Mouse (Mus musculus) ovary, postnatal 14 days (tissue): Measurements from ENCODE around the gene Rasl11a.
"Not testable (repeated sequence)": the region's sequence is repeated elsewhere in the genome, so short reads cannot be mapped to it uniquely, and the experiment has no call there.

Experiments
- DNase-seq: peaks from one replicate; pipeline ENCODE4 v3.0.0; 2022; ENCODE audit warnings: low spot score

Gene Rasl11a

DNA sequence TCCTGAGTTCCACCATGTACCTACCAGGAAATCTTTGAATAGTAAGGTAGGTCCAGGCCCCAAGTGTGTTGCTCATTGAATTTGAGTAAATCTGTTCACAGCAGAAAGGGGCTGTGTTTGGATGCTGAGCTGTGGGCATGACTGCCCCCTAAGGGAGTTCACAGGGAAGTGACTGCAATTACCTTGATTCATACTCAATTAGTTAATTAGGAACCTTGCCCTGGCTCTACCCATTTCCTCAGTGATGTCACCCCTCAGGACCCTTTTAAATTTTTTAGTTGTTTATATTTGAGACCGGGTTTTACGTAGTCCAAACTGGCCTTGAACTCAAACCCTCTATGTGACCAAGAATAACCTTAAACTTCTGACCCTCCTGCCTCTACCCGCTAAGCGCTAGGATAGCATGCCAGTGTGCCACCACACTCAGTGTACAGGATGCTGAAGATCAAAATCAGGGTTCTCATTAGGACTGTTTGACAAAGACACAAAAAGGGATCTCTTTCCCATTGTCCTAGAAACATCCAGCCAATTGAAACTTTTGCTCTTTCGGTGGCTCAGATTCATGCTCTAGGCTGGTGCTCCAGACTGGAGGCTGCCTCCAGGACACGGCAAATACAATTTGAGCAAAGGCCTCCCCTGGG is 450 bp upstream of the Rasl11a start:
- DNase-seq: no peak

DNA sequence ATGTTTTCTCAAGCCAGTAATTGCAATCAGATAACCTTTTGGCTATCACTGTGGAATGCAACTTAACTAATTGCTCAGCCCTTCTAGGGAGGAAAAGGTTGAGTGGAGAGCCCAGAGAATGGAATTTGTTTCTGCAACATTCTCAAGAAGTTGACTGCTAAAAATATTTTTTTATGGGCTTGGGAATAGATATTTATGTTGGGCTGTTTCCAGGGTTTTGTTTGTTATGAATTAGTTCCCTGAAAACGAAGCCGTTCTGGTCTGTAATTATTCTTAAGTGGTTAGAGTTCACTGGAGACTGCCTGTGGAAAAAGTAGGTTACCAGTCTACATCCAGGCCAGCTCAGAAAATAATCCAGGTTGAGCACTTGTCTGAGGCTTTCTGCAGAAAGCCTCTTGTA is 1.6 kb downstream of the Rasl11a start:
- no peak for DNase-seq

DNA sequence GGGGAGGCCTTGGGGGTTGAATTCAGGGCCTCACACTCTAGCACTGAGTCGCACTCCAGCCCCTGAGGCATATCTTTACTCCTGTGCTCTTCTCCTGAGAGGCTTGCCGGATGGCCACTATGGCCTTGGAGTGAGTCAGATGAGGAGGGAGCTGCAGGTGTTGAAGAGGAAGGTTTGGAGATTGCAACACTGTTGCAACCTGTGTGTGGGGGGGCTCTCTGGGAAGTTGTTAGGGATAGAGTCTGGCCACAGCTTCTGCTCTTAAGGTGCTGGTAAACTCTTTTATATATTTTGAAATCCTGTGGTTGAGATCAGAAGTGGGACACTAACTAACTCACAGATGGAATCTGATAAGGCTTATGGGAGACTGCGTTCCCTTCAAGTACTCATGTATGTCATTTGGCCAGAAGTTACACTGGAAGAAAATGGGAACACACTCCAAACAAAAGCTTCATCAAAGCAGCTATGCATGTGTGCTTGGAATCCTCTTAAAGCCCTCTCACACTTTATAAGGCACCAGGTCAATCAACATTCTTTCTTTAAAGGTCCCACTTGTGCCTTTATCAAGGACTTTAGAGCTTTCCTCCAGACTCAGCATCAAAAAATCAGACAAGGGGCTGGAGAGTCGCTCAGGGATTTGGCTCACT is 4.2 kb downstream of the Rasl11a start:
- no peak for DNase-seq

DNA sequence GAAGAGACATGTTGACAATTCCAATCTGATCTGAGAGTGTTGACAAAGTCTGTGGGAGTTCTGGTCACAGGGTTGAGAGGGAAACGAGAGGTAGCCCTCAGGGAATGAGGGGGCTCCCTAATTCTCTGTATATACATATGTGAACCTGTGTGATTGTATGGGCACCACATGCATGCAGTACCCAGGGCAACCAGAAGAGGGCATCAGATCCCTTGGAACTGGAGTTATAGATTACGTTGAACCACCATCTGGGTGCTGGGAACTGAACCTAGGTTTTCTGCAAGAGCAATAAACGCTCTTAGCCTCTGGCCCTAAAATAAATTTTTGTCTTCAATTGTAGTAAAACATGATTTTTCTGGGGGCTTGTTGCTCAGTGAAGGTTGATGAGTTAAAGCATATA is 11.2 kb downstream of the Rasl11a start:
- no peak for DNase-seq

DNA sequence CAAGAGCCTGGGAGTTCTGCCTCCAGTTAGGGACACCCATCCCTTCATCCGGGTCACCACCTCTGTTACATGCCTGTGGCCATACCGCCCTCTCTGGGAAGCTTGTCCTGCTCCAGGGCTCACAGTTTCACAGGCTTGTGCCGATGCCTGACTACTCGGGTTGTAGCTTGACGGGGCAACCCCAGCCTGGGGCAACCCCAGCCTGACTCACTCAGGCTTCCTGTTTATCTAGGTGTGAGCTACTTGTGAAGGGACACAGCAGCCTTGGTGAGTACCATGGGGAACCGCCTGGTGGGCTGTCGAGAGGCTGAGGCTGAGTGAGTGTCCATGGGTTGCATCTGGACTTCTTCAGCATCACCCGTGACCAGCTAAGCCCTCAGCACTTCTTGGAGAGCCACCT is 12.7 kb downstream of the Rasl11a start:
- no peak for DNase-seq

DNA sequence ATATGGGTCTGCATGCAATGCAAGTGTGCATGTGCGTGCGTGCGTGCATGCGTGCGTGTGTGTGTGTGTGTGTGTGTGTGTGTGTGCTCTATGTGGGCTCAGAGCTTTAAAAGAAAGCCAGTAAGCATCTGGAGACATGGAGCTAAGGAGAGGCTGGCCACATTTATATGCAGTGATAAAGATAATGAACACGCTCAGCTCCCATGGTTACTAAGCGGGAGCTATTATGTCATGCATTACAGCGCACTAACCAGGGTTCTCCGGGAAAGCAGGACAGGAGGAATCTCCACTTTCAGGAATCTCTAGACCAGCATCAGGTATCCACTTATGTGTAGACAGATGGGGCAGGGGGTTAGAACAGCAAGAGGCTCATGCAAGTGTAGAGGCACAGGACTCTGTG is 13.9 kb downstream of the Rasl11a start:
- no peak for DNase-seq

DNA sequence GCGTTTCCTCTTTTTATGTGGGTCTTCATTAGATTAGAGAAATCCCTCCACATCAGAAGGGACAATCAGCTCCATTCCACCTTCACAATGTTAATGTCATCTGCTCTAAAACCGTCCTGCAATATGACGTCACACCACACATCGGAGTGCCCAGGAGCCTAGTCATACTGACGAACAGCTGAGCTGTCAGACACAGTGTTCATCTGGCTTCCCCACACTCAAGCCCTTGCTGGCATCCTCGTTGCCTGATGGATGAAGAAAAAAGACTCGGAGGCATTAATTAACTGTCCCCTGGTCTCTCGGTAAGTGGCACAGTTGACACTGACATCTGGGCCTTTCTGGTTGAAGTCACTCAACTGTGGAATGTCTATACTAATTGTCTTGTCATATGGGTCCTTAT is 14.4 kb downstream of the Rasl11a start:
- DNase-seq: no peak

DNA sequence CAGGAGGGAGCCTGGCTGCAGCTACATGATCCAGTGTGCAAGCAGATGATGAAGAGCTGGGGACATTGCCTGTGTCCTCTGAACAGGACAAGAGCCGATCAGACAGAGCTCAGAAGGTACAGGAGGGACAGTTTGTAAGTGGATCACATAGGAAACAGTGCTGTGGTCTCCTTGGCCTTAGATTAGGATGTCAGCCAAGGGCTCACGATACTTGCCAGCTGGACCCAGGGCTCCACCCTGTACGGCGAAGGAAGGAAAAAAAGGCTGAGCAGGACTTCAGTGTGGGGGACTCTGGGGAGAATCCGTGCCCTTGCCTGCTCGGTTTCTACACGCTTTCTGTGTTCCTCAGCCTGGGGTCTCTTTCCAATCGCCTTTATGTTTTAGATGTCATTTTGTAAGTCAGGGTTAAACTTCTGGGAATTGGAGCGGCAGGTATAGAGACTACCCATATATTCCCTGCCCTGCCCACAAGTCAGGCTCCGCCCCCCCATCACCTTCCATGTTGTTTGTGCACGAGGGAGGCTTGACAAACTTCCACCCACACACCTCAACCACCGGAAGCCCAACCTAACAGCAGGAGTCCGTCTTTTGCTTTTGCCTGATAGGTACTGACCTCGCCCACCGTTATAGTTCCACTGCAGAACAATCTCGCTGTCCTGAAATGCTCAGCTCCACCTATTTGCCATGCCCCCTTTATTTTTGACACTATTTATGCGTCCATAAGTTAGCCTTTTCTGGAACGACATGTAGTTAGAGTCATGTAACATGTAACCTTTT is 15.5 kb downstream of the Rasl11a start:
- DNase-seq: no peak

DNA sequence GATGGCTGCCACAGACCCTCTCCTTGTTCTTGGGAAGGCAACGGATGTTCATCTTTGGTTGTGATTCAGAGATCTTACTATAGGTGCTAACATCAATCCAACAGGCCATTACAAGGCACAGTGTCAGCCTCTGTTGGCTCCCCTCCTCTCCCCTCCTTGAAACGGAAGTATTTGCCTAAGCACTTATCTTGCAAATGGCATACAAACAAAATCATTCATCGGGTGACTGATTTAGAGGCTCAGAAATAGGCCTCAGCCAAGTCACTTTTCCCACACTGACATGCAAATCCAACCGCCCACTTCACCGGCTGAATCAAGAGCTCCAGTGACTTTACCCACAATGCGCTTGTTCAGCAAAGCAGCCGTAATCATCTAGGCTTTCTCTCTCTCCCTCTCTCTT is 16.7 kb downstream of the Rasl11a start:
- DNase-seq: no peak

DNA sequence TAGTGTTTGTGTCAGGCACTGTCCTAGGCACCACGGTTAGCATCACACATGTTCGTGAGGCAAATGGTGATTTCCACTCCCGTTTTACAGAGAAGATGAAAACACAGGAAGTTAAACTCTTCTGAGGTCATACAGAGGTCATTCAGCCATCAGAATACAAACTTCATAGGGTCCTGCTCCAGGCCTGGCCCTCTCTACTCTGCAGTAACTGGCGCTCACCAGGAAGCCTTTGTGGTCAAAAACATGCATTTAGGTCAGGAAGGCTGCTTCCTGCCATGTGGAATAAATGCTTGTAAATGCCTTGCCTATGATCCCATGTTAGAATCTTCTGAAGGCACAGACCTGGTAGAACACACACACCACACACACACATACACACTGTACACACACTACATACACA is 20.6 kb downstream of the Rasl11a start:
- no peak for DNase-seq

DNA sequence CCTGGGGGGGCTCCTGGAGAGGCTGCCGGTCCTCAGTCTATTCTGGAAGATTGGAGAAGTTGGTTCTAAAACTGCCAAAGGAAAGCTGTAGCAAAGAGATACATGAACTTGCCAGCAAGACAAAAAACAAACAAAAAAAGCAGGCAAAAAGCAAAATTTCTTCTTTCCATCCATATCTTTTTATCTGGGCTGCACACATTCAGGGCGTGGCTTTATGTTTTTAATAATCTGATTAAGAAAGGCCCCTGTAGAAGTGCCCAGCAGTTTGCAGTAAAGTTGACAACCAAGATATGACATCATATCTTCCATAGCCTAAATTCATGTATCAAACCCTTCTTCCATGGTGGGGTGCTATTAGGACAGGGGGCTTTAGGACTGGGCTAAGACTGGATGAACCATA is 21.4 kb downstream of the Rasl11a start:
- no peak for DNase-seq

DNA sequence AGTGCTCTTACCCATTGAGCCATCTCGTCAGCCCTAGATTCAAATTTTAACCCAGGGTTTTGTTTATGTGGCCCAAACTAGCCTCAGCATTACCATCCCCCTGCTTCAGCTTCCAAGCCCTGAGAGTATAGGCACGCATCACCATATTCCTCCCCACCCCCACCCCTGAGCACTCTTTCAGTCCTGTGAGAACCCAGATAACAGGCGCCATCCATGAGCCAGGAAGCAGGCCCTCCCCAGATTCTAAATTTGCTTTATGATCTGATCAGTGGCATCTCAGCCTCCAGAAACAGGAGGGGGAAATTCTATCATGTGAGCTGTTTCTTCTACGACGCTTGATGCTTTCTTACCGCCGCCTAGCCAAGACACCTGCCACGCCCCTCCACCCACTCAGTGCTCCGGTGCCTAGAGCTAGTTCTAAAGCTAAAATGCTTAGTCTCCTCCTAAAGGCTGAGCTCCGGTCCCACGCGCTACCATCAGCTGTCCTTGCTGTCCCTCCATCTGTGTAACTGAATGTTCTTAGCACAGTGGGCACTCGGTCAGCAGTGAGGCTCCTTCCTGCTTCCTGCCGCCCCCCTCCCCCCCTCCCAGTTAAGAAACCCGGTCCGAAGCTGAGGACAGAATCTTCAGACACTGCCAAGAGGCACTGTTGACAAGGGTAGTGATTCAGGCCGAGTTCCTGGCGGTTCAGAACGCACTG is 22.5 kb downstream of the Rasl11a start:
- no peak for DNase-seq

DNA sequence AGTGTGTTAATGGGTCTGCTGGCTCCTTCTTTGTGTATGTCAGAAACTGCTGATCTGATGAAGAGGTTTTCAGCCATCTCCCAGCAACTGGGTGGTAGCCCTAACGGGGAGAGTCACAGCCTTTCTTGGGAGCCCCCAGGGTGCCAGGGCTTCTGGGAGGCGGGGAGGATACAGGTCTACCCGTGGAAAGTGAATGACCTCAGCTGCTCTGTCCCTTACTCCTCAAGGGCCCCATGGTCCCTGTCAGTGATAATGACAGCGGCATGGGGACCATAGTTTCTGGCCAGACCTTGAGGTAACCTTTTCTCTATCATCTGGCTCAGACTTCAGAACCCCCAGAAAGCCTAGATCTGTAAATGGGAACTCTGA is 23.1 kb downstream of the Rasl11a start:
- no peak for DNase-seq

DNA sequence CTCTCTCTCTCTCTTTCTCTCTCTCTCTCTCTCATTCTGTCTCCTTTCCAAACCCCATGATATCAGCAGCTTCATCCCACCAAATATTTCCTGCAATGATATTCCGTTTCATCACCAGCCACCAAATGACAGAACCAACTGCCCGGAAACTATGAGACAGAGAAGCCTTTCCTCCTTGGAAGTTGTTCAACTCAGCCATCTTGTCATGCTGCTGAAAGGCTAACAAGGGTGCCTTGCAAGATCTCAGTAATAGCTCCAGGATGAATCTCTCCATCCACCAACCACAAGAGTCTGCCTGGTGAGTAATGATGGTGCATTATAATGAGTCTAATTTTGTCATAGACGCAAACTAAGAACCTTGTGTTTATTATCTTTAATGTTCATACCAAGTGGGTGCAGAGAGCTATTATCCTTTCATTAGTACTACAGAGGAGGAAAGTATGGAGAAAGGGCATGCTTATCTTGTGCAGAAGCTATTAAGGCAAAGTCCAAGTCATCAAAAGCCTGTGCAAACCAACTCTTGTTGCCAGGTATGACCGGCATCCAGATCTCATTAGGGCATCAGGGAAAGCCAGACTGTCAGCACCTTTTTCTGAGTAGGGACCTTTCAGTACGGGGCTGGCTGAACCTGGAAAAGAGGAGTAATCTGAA is 28.2 kb downstream of the Rasl11a start:
- no peak for DNase-seq

DNA sequence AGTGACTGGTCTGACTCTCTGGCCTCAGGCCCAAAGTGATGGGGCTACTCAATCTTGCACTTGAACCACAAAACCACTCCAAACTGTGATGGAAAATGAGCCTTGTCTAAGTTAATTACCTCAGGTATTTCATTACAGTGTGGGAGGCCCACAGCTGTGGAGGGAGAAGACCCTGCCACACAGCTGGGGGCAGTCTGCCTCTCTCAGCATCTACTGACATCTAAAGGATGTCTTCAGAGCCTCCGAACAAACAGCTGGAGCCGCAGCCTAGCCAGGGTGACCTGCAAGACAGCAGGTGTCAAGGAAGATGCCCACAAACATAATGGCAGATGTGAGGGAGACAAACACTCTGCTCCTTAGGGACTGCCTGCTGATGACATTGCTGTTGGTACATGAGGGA is 31.2 kb downstream of the Rasl11a start:
- no peak for DNase-seq

DNA sequence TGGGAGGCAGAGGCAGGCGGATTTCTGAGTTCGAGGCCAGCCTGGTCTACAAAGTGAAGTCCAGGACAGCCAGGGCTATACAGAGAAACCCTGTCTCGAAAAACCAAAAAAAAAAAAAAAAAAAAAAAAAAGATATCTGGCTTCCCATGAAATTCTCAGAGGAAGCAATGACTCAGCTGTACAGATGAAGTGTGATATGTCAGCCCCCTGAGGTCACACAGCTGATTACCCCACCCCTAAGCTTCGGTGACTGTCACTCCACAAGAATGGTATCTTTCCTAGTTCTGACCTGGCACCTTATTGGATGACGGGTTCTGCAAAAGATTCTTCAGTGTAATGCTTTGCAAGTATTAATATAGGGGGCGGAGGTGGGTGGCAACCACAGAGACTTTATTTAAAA is 33.0 kb downstream of the Rasl11a start:
- DNase-seq: not testable (repeated sequence)

DNA sequence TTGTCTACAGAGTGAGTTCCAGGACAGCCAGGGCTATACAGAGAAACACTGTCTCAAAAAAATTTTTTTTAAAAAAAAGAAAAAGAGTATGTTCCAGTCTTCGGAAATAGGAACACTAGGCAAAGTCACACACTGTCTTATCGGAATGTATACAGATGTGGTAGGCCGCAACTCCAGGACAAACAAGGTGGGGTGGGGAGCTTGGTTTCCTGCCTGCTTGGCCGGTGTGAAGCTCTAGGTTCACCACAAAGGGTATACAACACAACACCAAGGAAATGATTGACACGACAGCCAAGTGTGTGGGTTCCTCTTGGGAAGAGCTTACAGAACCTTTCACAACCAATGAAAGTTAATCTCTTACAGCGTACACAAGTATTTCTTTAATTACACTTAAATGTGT is 37.4 kb downstream of the Rasl11a start:
- DNase-seq: no peak

DNA sequence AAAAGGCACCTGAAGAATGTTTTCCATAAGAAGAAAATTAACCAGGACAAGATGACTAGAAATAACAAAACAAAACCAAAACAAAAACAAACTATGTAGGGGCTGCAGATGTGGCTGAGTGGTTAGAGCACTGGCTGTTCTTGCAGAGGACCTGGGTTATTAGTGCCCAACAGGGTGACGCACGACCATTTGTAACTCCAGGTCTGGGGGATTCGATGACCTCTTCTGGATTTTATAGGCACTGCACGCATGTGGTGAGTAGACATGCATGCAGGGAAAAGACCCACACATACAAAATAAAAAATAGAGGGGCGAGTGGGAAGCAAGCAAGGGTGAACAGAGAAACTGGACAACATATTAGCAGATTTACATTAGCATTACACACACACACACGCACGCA is 38.2 kb downstream of the Rasl11a start:
- no peak for DNase-seq

DNA sequence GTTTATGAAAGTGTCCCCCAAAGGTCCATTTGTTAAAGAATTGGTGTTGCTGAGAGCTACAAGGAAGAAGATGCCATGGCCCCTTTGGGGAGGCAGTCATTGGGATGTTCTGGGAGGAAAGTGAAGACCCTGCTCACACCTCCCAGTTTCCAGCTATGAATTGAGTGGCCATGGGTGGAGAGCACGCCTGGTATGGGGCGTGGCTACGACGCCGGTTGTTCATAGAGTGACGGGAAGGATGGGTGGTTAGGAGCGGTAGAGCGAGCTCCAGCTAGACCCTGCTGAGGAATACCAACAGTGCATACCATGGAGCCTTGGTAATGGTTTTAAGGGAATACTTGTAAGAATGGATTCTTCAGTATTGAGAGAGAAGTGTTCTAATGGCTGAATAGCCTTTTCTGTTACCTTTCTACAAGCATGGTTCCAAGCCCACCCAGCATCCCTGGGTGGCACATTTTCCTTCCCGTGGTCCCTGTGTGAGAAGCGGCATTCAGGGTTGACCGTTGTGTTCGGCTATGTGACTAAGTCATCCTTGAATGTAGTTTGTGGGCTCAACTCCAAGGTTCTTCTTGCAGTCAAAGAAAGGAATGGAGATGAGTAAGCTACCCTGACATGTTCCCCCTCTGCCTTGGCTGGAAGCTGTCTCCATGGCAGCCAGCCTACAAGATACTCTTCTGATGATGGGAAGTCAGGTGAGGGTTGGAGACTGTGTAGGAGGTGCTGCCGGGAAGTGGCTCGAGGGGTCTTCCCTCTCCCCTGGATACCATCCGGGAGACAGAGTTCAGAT is 38.8 kb downstream of the Rasl11a start:
- no peak for DNase-seq

DNA sequence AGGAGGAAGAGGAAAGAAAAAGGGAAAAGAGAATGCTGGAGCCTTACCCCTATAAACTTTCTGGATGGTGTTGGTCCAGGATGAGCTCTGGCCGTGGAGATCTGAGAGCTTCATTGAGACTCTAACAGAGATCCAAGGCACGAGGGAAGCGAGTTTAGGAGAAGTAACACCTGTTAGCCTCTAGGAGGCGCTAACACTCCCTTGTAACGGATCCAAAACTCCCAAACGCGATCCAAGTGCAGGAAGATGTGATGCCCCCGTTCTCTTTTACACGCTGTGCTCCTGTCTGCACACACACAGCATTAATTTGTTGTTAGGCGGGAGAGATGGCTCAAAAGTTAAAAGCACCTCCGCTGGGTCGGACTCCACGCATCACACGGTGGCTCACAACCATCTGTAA is 46.3 kb downstream of the Rasl11a start:
- no peak for DNase-seq

DNA sequence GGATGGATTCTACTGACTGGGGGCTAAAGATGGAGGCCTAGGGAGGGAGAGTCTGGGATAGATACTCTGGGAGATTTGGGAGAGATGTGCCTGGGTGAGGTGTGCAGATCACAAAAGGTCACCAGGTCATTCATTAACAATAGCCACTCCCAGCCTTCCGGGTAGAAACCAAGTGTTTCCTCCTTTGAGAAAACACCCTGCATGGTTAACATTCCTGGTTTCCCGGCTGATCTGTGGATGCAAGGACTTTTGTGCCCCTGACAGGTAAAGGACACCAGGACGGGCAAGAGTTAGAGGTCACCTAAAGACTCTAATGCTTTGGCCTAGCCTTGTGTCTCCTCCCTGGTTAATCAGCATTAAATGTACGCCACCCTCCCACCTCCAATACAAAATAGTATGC is 48.0 kb downstream of the Rasl11a start:
- no peak for DNase-seq
